Comparison of ENCODE assay signal across 22 mouse cellular contexts in genomic region chr13:74140793-74141192, GRCm38 (mm10). TPM values are rescaled to one million over a fixed set of nuclear protein-coding genes. Genes with fewer than 3 reads are reported as not detected.
"Had no signal": no experiment of that assay in that cellular context is flagged by ENCODE, and none has a peak within 500 bp of the region (broad histone marks: within the 10 kb centered on the region; RNA-seq: fewer than 3 reads in every experiment).

No protein-coding gene starts in this region.

- ATAC-seq: hindbrain, embryonic 16.5 days; intestine, embryonic 16.5 days; liver, postnatal 0 days; lung, postnatal 0 days; midbrain, embryonic 15.5 days had no signal

- H3K36me3 ChIP-seq: limb, embryonic 12.5 days; limb, embryonic 15.5 days; midbrain, embryonic 12.5 days; midbrain, embryonic 15.5 days; neural tube, embryonic 12.5 days; neural tube, embryonic 15.5 days; stomach, embryonic 15.5 days had no signal

- H3K27me3 ChIP-seq: limb, embryonic 15.5 days; midbrain, embryonic 12.5 days; midbrain, embryonic 15.5 days; neural tube, embryonic 12.5 days; neural tube, embryonic 15.5 days; stomach, embryonic 15.5 days had no signal

- H3K9me3 ChIP-seq: limb, embryonic 12.5 days; limb, embryonic 15.5 days; midbrain, embryonic 12.5 days; midbrain, embryonic 15.5 days; neural tube, embryonic 12.5 days; neural tube, embryonic 15.5 days; stomach, embryonic 15.5 days had no signal

- H3K9ac ChIP-seq: limb, embryonic 12.5 days; limb, embryonic 15.5 days; liver, embryonic 14.5 days; liver, postnatal 0 days; lung, embryonic 14.5 days; midbrain, embryonic 12.5 days; midbrain, embryonic 15.5 days; neural tube, embryonic 12.5 days; neural tube, embryonic 15.5 days; stomach, embryonic 15.5 days had no signal

- H3K4me2 ChIP-seq: limb, embryonic 12.5 days; limb, embryonic 15.5 days; liver, embryonic 11.5 days; lung, embryonic 14.5 days; midbrain, embryonic 12.5 days; midbrain, embryonic 15.5 days; neural tube, embryonic 12.5 days; neural tube, embryonic 15.5 days; stomach, embryonic 15.5 days had no signal

- H3K4me1 ChIP-seq: limb, embryonic 12.5 days; limb, embryonic 15.5 days; midbrain, embryonic 12.5 days; midbrain, embryonic 15.5 days; neural tube, embryonic 12.5 days; neural tube, embryonic 15.5 days; stomach, embryonic 15.5 days had no signal

- DNase-seq: left cerebral cortex, postnatal 4 days; liver, postnatal 0 days; lung, embryonic 14.5 days; right cerebral cortex, adult 18-20 months; right cerebral cortex, postnatal 14 days; right cerebral cortex, postnatal 4 days; spleen, adult 18-20 months; thymus, postnatal 25 days had no signal

- H3K4me3 ChIP-seq: limb, embryonic 12.5 days; limb, embryonic 15.5 days; midbrain, embryonic 12.5 days; midbrain, embryonic 15.5 days; neural tube, embryonic 12.5 days; neural tube, embryonic 15.5 days; stomach, embryonic 15.5 days had no signal

- H3K27ac ChIP-seq: limb, embryonic 12.5 days; limb, embryonic 15.5 days; liver, embryonic 14.5 days; macrophage; midbrain, embryonic 12.5 days; midbrain, embryonic 15.5 days; neural tube, embryonic 12.5 days; neural tube, embryonic 15.5 days; stomach, embryonic 15.5 days had no signal

RNA-seq across cellular contexts. Expression of gene Slc9a3, which starts 19.5 kb away (rescaled TPM):
- total RNA-seq: megakaryocyte, adult 5-6 weeks had no signal
- polyA plus RNA-seq: limb, embryonic 12.5 days; liver, embryonic 11.5 days; liver, embryonic 14.5 days; liver, postnatal 0 days; lung, postnatal 0 days; macrophage had no signal
